Mouse (Mus musculus) stomach, postnatal 0 days (tissue): Measurements from ENCODE around the gene Akt1. TPM values are rescaled to one million over a fixed set of nuclear protein-coding genes. Genes with fewer than 3 reads are reported as not detected.

Experiments
- ATAC-seq: fragments of 200-750 bp; cut with Nextera tagmentation; 2 replicates; pipeline ENCODE4 v1.8.0; 2017; ENCODE audit not compliant: low FRiP score, low TSS enrichment
- DNase-seq: peaks from one replicate; pipeline ENCODE4 v3.0.0-alpha.2; 2016; ENCODE audit warnings: low spot score
- H3K27ac ChIP-seq: fragments of 300-500 bp; sonication (generic); replicated peaks from 2 replicates; pipeline ENCODE4 v1.5.1; 2014; ENCODE audit warnings: mild to moderate bottlenecking, control low read depth
- H3K27me3 ChIP-seq: fragments of 300-500 bp; sonication (generic); 2 replicates; pipeline ENCODE4 v1.6.1; 2014; ENCODE audit warnings: low read length; ENCODE audit not compliant: control insufficient read depth, insufficient read depth
- H3K36me3 ChIP-seq: fragments of 300-500 bp; sonication (generic); 2 replicates; pipeline ENCODE4 v1.6.1; 2014; ENCODE audit warnings: low read length, mixed read lengths; ENCODE audit not compliant: control insufficient read depth, insufficient read depth
- H3K4me1 ChIP-seq: fragments of 300-500 bp; sonication (generic); replicated peaks from 2 replicates; pipeline ENCODE4 v1.6.1; 2014; ENCODE audit warnings: antibody characterized with exemption; ENCODE audit not compliant: control insufficient read depth, insufficient read depth
- H3K4me2 ChIP-seq: fragments of 300-500 bp; sonication (generic); replicated peaks from 2 replicates; pipeline ENCODE4 v1.6.1; 2014; ENCODE audit warnings: low read depth, mild to moderate bottlenecking, control low read depth, moderate library complexity
- H3K4me3 ChIP-seq: fragments of 300-500 bp; sonication (generic); 2 replicates; pipeline ENCODE4 v1.5.1; 2014; ENCODE audit warnings: low read depth, low read length, control low read depth
- H3K9ac ChIP-seq: fragments of 300-500 bp; sonication (generic); 2 replicates; pipeline ENCODE4 v1.6.1; 2014; ENCODE audit warnings: mild to moderate bottlenecking, low read length, control low read depth, mixed read lengths
- H3K9me3 ChIP-seq: fragments of 300-500 bp; sonication (generic); 2 replicates; pipeline ENCODE4 v1.6.1; 2016; ENCODE audit warnings: low read length; ENCODE audit not compliant: control insufficient read depth
- CTCF ChIP-seq: IDR thresholded peaks from 2 replicates; pipeline ENCODE4 v1.5.1; 2016; ENCODE audit warnings: antibody characterized with exemption, low read depth, mild to moderate bottlenecking, moderate library complexity
- EP300 ChIP-seq: optimal IDR thresholded peaks from 2 replicates; pipeline ENCODE3; 2016; ENCODE audit warnings: antibody characterized with exemption
- WGBS: fragments of 180-500 bp; shearing (Covaris S2); extraction: QIAGEN DNeasy Blood & Tissue Kit; methylation state at CpG from one replicate; pipeline ENCODE4 v1.1.7; 2014; 5-methylcytosine and 5-hydroxymethylcytosine counted together
- polyA plus RNA-seq: library from polyadenylated mRNA; unstranded; fragments of >200 nt; fragmentation: Nextera tagmentation; extraction: Ambion mirVana; gene quantifications from 2 replicates; pipeline ENCODE4 v1.2.1, GENCODE M21; 2015

The Akt1 gene
- polyA plus RNA-seq, 1 experiment from 2014 or later = 84.5 TPM

- Histone ChIP-seq H3K9ac (peak overlapping the region; percentile 94), H3K27me3 (no peaks in the 10 kb centered on the region), H3K4me2 (peak overlapping the region; percentile 91), H3K27ac (peak overlapping the region; percentile 88), H3K36me3 (no peaks in the 10 kb centered on the region), H3K9me3 (no peaks in the 10 kb centered on the region), H3K4me1 (peaks cover 5% of the 10 kb centered on the region; the same call in 1 of the 2 replicates), H3K4me3 (peak overlapping the region; percentile 64)
- no peak for TF ChIP-seq EP300
- TF ChIP-seq CTCF = no peak
- WGBS = 77% methylated on average over 10 of the region's 10 CpGs
- ATAC-seq = no peak
- no peak for DNase-seq
These were observed 19.4 kb upstream of the Akt1 start for GRCm38 (mm10) chr12:112694127-112694475.

GRCm38 (mm10) chr12:112693185-112694126 is 18.8 kb upstream of the Akt1 start:
- H3K4me1 ChIP-seq = peaks cover 5% of the 10 kb centered on the region; the same call in 1 of the 2 replicates
- WGBS = 2% methylated on average over 54 of the region's 54 CpGs
- peak; percentile 95 for DNase-seq

GRCm38 (mm10) chr12:112688458-112688857 is 13.8 kb upstream of the Akt1 start:
- peak; percentile 59 for ATAC-seq
- WGBS = 40% methylated on average over 15 of the region's 15 CpGs
- Histone ChIP-seq H3K9ac (0 out of 2 replicates have a peak overlapping the region, but pooled peaks have one; percentile 18), H3K4me1 (peaks cover 5% of the 10 kb centered on the region; the same call in 1 of the 2 replicates), H3K4me3 (no peak overlapping the region), H3K27ac (no peak overlapping the region), H3K27me3 (no peaks in the 10 kb centered on the region), H3K9me3 (no peaks in the 10 kb centered on the region), H3K36me3 (no peaks in the 10 kb centered on the region), H3K4me2 (no peak overlapping the region)
- TF ChIP-seq EP300 (no peak), CTCF (no peak)
- DNase-seq = peak; percentile 39

More at GRCm38 (mm10) chr12:112693185-112694126, 18.8 kb upstream of the Akt1 start:
- peak; percentile 94 for ATAC-seq
- Histone ChIP-seq H3K27ac (peak overlapping the region; percentile 88), H3K4me2 (peak overlapping the region; percentile 91), H3K36me3 (no peaks in the 10 kb centered on the region), H3K27me3 (no peaks in the 10 kb centered on the region), H3K4me3 (peak overlapping the region; percentile 64), H3K9ac (peak overlapping the region; percentile 94), H3K9me3 (no peaks in the 10 kb centered on the region)
- TF ChIP-seq CTCF (no peak), EP300 (no peak)

GRCm38 (mm10) chr12:112683351-112683750 is 8.7 kb upstream of the Akt1 start:
- no peaks in the 10 kb centered on the region for H3K9me3 ChIP-seq
- no peak overlapping the region for H3K4me3 ChIP-seq
- TF ChIP-seq EP300 = no peak
- no peak for TF ChIP-seq CTCF
- H3K27me3 ChIP-seq = no peaks in the 10 kb centered on the region
- no peak for DNase-seq
- H3K9ac ChIP-seq = no peak overlapping the region
- H3K4me2 ChIP-seq = no peak overlapping the region
- WGBS = 50% methylated on average over 7 of the region's 7 CpGs
- H3K27ac ChIP-seq = no peak overlapping the region
- no peak for ATAC-seq
- H3K36me3 ChIP-seq = peaks cover 4% of the 10 kb centered on the region; the same call in 1 of the 2 replicates
- H3K4me1 ChIP-seq = no peaks in the 10 kb centered on the region

GRCm38 (mm10) chr12:112679027-112679996 is 4.6 kb upstream of the Akt1 start:
- ATAC-seq = peak; percentile 79
- 7% methylated on average over 70 of the region's 87 CpGs for WGBS
- Histone ChIP-seq H3K27ac (peak overlapping the region; percentile 97), H3K27me3 (no peaks in the 10 kb centered on the region), H3K9ac (peak overlapping the region; percentile 87), H3K9me3 (no peaks in the 10 kb centered on the region), H3K36me3 (peaks cover 4% of the 10 kb centered on the region; the same call in 1 of the 2 replicates), H3K4me3 (peak overlapping the region; percentile 72), H3K4me2 (peak overlapping the region; percentile 95), H3K4me1 (0 out of 2 replicates have a peak, but pooled peaks cover 4% of the 10 kb centered on the region)
- TF ChIP-seq CTCF = no peak
- TF ChIP-seq EP300 = no peak
- peak; percentile 93 for DNase-seq
